Mouse (Mus musculus): ENCODE results near the gene Fam166b. TPM values are rescaled to one million over a fixed set of nuclear protein-coding genes. Genes with fewer than 3 reads are reported as not detected.

Gene Fam166b
- 0.28 and 0.31 TPM in 2 replicates for polyA plus RNA-seq (2014; fragmentation: Nextera tagmentation; extraction: Ambion mirVana)

- H3K4me3 ChIP-seq (ENCODE audit: low read depth, low read length): no peak within 1 kb of the TSS
- ATAC-seq (replicated peaks; ENCODE audit: low FRiP score) (no peak), DNase-seq (ENCODE audit: low spot score) (peak; percentile 54)
- H3K4me2 ChIP-seq (ENCODE audit: low read depth, low read length, severe bottlenecking): 0 out of 2 replicates have a peak within 1 kb of the TSS, but pooled peaks have one; percentile 24
- H3K9me3 ChIP-seq (ENCODE audit: control insufficient read depth, low read length): no peaks in the 10 kb centered on the region
- H3K36me3 ChIP-seq (ENCODE audit: control insufficient read depth, insufficient read depth, low read length): peaks cover 4% of the 10 kb centered on the region; the same call in 1 of the 2 replicates
- no peak within 1 kb of the TSS for H3K27ac ChIP-seq (ENCODE audit: low read depth, low read length)
- peaks cover 17% of the 10 kb centered on the region for H3K4me1 ChIP-seq (replicated peaks; ENCODE audit: control insufficient read depth, insufficient read depth, low read length)
- WGBS: 4% methylated on average over 10 of the region's 10 CpGs
- H3K9ac ChIP-seq (ENCODE audit: low read length): peak within 1 kb of the TSS; percentile 16; the same call in 1 of the 2 replicates
- H3K27me3 ChIP-seq (ENCODE audit: control insufficient read depth, insufficient read depth, low read length): peaks cover 40% of the 10 kb centered on the region
These were observed at the start of gene Fam166b for GRCm38 (mm10) chr4:43428946-43429345. Gene Fam166b (minus strand): TSS chr4:43429134.

GRCm38 (mm10) chr4:43478534-43478858, 49.6 kb upstream of the Fam166b start:
- ATAC-seq (replicated peaks; ENCODE audit: low FRiP score) (no peak; the same call in 1 of the 2 replicates), DNase-seq (ENCODE audit: low spot score) (no peak)
- Histone ChIP-seq H3K27ac (ENCODE audit: low read depth, low read length) (no peak overlapping the region), H3K4me2 (ENCODE audit: low read depth, low read length, severe bottlenecking) (peak overlapping the region; percentile 40), H3K36me3 (ENCODE audit: control insufficient read depth, insufficient read depth, low read length) (no peaks in the 10 kb centered on the region), H3K9ac (ENCODE audit: low read length) (peak overlapping the region; percentile 46; the same call in 1 of the 2 replicates), H3K9me3 (ENCODE audit: control insufficient read depth, low read length) (no peaks in the 10 kb centered on the region), H3K4me1 (replicated peaks; ENCODE audit: control insufficient read depth, insufficient read depth, low read length) (no peaks in the 10 kb centered on the region), H3K27me3 (ENCODE audit: control insufficient read depth, insufficient read depth, low read length) (no peaks in the 10 kb centered on the region), H3K4me3 (ENCODE audit: low read depth, low read length) (peak overlapping the region; percentile 15)
- 56% methylated on average over 8 of the region's 8 CpGs for WGBS

- DNase-seq (ENCODE audit: low spot score): peak; percentile 88
- peak overlapping the region; percentile 40 for H3K4me2 ChIP-seq (ENCODE audit: low read depth, low read length, severe bottlenecking)
- H3K4me1 ChIP-seq (replicated peaks; ENCODE audit: control insufficient read depth, insufficient read depth, low read length): no peaks in the 10 kb centered on the region
- ATAC-seq (replicated peaks; ENCODE audit: low FRiP score): peak; percentile 93
- no peak overlapping the region for H3K27ac ChIP-seq (ENCODE audit: low read depth, low read length)
- no peaks in the 10 kb centered on the region for H3K27me3 ChIP-seq (ENCODE audit: control insufficient read depth, insufficient read depth, low read length)
- peak overlapping the region; percentile 46; the same call in 1 of the 2 replicates for H3K9ac ChIP-seq (ENCODE audit: low read length)
- WGBS: 19% methylated on average over 11 of the region's 11 CpGs
- no peaks in the 10 kb centered on the region for H3K9me3 ChIP-seq (ENCODE audit: control insufficient read depth, low read length)
- H3K36me3 ChIP-seq (ENCODE audit: control insufficient read depth, insufficient read depth, low read length): no peaks in the 10 kb centered on the region
- H3K4me3 ChIP-seq (ENCODE audit: low read depth, low read length): peak overlapping the region; percentile 15
These were observed 49.1 kb upstream of the Fam166b start for GRCm38 (mm10) chr4:43477857-43478533.

GRCm38 (mm10) chr4:43476604-43477003, 47.7 kb upstream of the Fam166b start:
- Histone ChIP-seq H3K4me2 (ENCODE audit: low read depth, low read length, severe bottlenecking) (no peak overlapping the region), H3K9me3 (ENCODE audit: control insufficient read depth, low read length) (no peaks in the 10 kb centered on the region), H3K27me3 (ENCODE audit: control insufficient read depth, insufficient read depth, low read length) (no peaks in the 10 kb centered on the region), H3K4me1 (replicated peaks; ENCODE audit: control insufficient read depth, insufficient read depth, low read length) (no peaks in the 10 kb centered on the region), H3K27ac (ENCODE audit: low read depth, low read length) (no peak overlapping the region), H3K4me3 (ENCODE audit: low read depth, low read length) (no peak overlapping the region), H3K36me3 (ENCODE audit: control insufficient read depth, insufficient read depth, low read length) (no peaks in the 10 kb centered on the region), H3K9ac (ENCODE audit: low read length) (no peak overlapping the region)
- no peak for DNase-seq (ENCODE audit: low spot score)
- 89% methylated on average over 4 of the region's 6 CpGs for WGBS
- no peak for ATAC-seq (replicated peaks; ENCODE audit: low FRiP score)

GRCm38 (mm10) chr4:43473636-43474035, 44.7 kb upstream of the Fam166b start:
- H3K4me3 ChIP-seq (ENCODE audit: low read depth, low read length): no peak overlapping the region
- no peak overlapping the region for H3K9ac ChIP-seq (ENCODE audit: low read length)
- no peaks in the 10 kb centered on the region for H3K36me3 ChIP-seq (ENCODE audit: control insufficient read depth, insufficient read depth, low read length)
- no peaks in the 10 kb centered on the region for H3K9me3 ChIP-seq (ENCODE audit: control insufficient read depth, low read length)
- WGBS: 72% methylated on average over 1 of the region's 1 CpGs
- no peaks in the 10 kb centered on the region for H3K27me3 ChIP-seq (ENCODE audit: control insufficient read depth, insufficient read depth, low read length)
- ATAC-seq (replicated peaks; ENCODE audit: low FRiP score): no peak
- H3K27ac ChIP-seq (ENCODE audit: low read depth, low read length): no peak overlapping the region
- no peaks in the 10 kb centered on the region for H3K4me1 ChIP-seq (replicated peaks; ENCODE audit: control insufficient read depth, insufficient read depth, low read length)
- no peak overlapping the region for H3K4me2 ChIP-seq (ENCODE audit: low read depth, low read length, severe bottlenecking)
- DNase-seq (ENCODE audit: low spot score): no peak

- Histone ChIP-seq H3K4me3 (ENCODE audit: low read depth, low read length) (no peak overlapping the region), H3K9me3 (ENCODE audit: control insufficient read depth, low read length) (no peaks in the 10 kb centered on the region), H3K4me1 (replicated peaks; ENCODE audit: control insufficient read depth, insufficient read depth, low read length) (no peaks in the 10 kb centered on the region), H3K36me3 (ENCODE audit: control insufficient read depth, insufficient read depth, low read length) (no peaks in the 10 kb centered on the region), H3K27ac (ENCODE audit: low read depth, low read length) (no peak overlapping the region), H3K27me3 (ENCODE audit: control insufficient read depth, insufficient read depth, low read length) (no peaks in the 10 kb centered on the region), H3K4me2 (ENCODE audit: low read depth, low read length, severe bottlenecking) (no peak overlapping the region), H3K9ac (ENCODE audit: low read length) (no peak overlapping the region)
- DNase-seq (ENCODE audit: low spot score) (no peak), ATAC-seq (replicated peaks; ENCODE audit: low FRiP score) (no peak)
- 95% methylated on average over 10 of the region's 10 CpGs for WGBS
These were observed 41.4 kb upstream of the Fam166b start for GRCm38 (mm10) chr4:43470301-43470700.

- no peak overlapping the region for H3K27ac ChIP-seq (ENCODE audit: low read depth, low read length)
- no peak overlapping the region for H3K4me2 ChIP-seq (ENCODE audit: low read depth, low read length, severe bottlenecking)
- 92% methylated on average over 7 of the region's 7 CpGs for WGBS
- H3K4me1 ChIP-seq (replicated peaks; ENCODE audit: control insufficient read depth, insufficient read depth, low read length): no peaks in the 10 kb centered on the region
- no peak for ATAC-seq (replicated peaks; ENCODE audit: low FRiP score)
- no peak overlapping the region for H3K9ac ChIP-seq (ENCODE audit: low read length)
- no peaks in the 10 kb centered on the region for H3K27me3 ChIP-seq (ENCODE audit: control insufficient read depth, insufficient read depth, low read length)
- no peak overlapping the region for H3K4me3 ChIP-seq (ENCODE audit: low read depth, low read length)
- no peak for DNase-seq (ENCODE audit: low spot score)
- H3K9me3 ChIP-seq (ENCODE audit: control insufficient read depth, low read length): no peaks in the 10 kb centered on the region
- no peaks in the 10 kb centered on the region for H3K36me3 ChIP-seq (ENCODE audit: control insufficient read depth, insufficient read depth, low read length)
These were observed 37.9 kb upstream of the Fam166b start for GRCm38 (mm10) chr4:43466872-43467271.

- H3K4me2 ChIP-seq (ENCODE audit: low read depth, low read length, severe bottlenecking): no peak overlapping the region
- 92% methylated on average over 6 of the region's 6 CpGs for WGBS
- no peak overlapping the region for H3K27ac ChIP-seq (ENCODE audit: low read depth, low read length)
- H3K9ac ChIP-seq (ENCODE audit: low read length): no peak overlapping the region
- H3K4me1 ChIP-seq (replicated peaks; ENCODE audit: control insufficient read depth, insufficient read depth, low read length): no peaks in the 10 kb centered on the region
- ATAC-seq (replicated peaks; ENCODE audit: low FRiP score): no peak
- H3K4me3 ChIP-seq (ENCODE audit: low read depth, low read length): no peak overlapping the region
- H3K36me3 ChIP-seq (ENCODE audit: control insufficient read depth, insufficient read depth, low read length): no peaks in the 10 kb centered on the region
- no peak for DNase-seq (ENCODE audit: low spot score)
- H3K9me3 ChIP-seq (ENCODE audit: control insufficient read depth, low read length): no peaks in the 10 kb centered on the region
- H3K27me3 ChIP-seq (ENCODE audit: control insufficient read depth, insufficient read depth, low read length): no peaks in the 10 kb centered on the region
These were observed 37.0 kb upstream of the Fam166b start for GRCm38 (mm10) chr4:43465935-43466334.

GRCm38 (mm10) chr4:43463102-43463501, 34.2 kb upstream of the Fam166b start:
- H3K36me3 ChIP-seq (ENCODE audit: control insufficient read depth, insufficient read depth, low read length): no peaks in the 10 kb centered on the region
- 96% methylated on average over 5 of the region's 5 CpGs for WGBS
- no peak overlapping the region for H3K4me3 ChIP-seq (ENCODE audit: low read depth, low read length)
- H3K27me3 ChIP-seq (ENCODE audit: control insufficient read depth, insufficient read depth, low read length): no peaks in the 10 kb centered on the region
- no peak overlapping the region for H3K27ac ChIP-seq (ENCODE audit: low read depth, low read length)
- DNase-seq (ENCODE audit: low spot score) (no peak), ATAC-seq (replicated peaks; ENCODE audit: low FRiP score) (no peak)
- H3K4me1 ChIP-seq (replicated peaks; ENCODE audit: control insufficient read depth, insufficient read depth, low read length): no peaks in the 10 kb centered on the region
- no peak overlapping the region for H3K4me2 ChIP-seq (ENCODE audit: low read depth, low read length, severe bottlenecking)
- H3K9me3 ChIP-seq (ENCODE audit: control insufficient read depth, low read length): no peaks in the 10 kb centered on the region
- H3K9ac ChIP-seq (ENCODE audit: low read length): no peak overlapping the region

Measured in forebrain, embryonic 11.5 days (tissue).